In genomic region chr16:87861722-87862121, GRCm38 (mm10) we compare ENCODE assay signal across 24 mouse cellular contexts.
"Had no signal": no experiment of that assay in that cellular context is flagged by ENCODE, and none has a peak within 500 bp of the region (broad histone marks: within the 10 kb centered on the region; RNA-seq: fewer than 3 reads in every experiment).

No protein-coding gene starts in this region.

- H3K36me3 ChIP-seq: heart, embryonic 13.5 days; heart, embryonic 15.5 days; hindbrain, embryonic 13.5 days; hindbrain, embryonic 15.5 days; limb, embryonic 12.5 days; liver, embryonic 13.5 days; liver, embryonic 15.5 days had no signal

- DNase-seq: gastrocnemius, adult 2 months; gastrocnemius, postnatal 10 days; gastrocnemius, postnatal 25 days; heart, adult 18-20 months; heart, postnatal 14 days; heart, postnatal 36 days; kidney, adult 18-20 months; kidney, adult 8-10 months; kidney, postnatal 14 days; layer of hippocampus, adult 9-11 months; layer of hippocampus, postnatal 36 days; left cerebral cortex, postnatal 4 days; liver; liver, embryonic 13.5 days; liver, postnatal 0 days had no signal

- H3K27ac ChIP-seq: gastrocnemius, adult 2 months; heart, embryonic 13.5 days; heart, embryonic 15.5 days; hindbrain, embryonic 13.5 days; hindbrain, embryonic 15.5 days; hindbrain, postnatal 0 days; limb, embryonic 12.5 days; liver, embryonic 13.5 days; liver, embryonic 15.5 days had no signal

- H3K9me3 ChIP-seq: heart, embryonic 13.5 days; heart, embryonic 15.5 days; hindbrain, embryonic 13.5 days; hindbrain, embryonic 15.5 days; limb, embryonic 12.5 days; liver, embryonic 13.5 days; liver, embryonic 15.5 days had no signal

- H3K27me3 ChIP-seq: heart, embryonic 13.5 days; heart, embryonic 15.5 days; hindbrain, embryonic 13.5 days; hindbrain, embryonic 15.5 days; limb, embryonic 12.5 days; liver, embryonic 13.5 days; liver, embryonic 15.5 days had no signal

- H3K4me3 ChIP-seq: gastrocnemius, adult 2 months; heart, embryonic 13.5 days; heart, embryonic 15.5 days; hindbrain, embryonic 13.5 days; hindbrain, embryonic 15.5 days; limb, embryonic 12.5 days; liver, embryonic 13.5 days; liver, embryonic 15.5 days had no signal

- H3K9ac ChIP-seq: heart, embryonic 13.5 days; heart, embryonic 15.5 days; hindbrain, embryonic 13.5 days; hindbrain, embryonic 15.5 days; limb, embryonic 12.5 days; liver, embryonic 13.5 days; liver, embryonic 15.5 days; liver, postnatal 0 days had no signal

- H3K4me1 ChIP-seq: heart, embryonic 13.5 days; heart, embryonic 15.5 days; hindbrain, embryonic 13.5 days; hindbrain, embryonic 15.5 days; limb, embryonic 12.5 days; liver, embryonic 13.5 days; liver, embryonic 15.5 days had no signal

- H3K4me2 ChIP-seq: heart, embryonic 11.5 days; heart, embryonic 13.5 days; heart, embryonic 15.5 days; hindbrain, embryonic 13.5 days; hindbrain, embryonic 15.5 days; limb, embryonic 12.5 days; liver, embryonic 11.5 days; liver, embryonic 13.5 days; liver, embryonic 15.5 days had no signal

- ATAC-seq: hindbrain, postnatal 0 days; liver, postnatal 0 days had no signal
